Mouse (Mus musculus) left cerebral cortex, adult 9 months (tissue): Measurements from ENCODE around the gene Zbtb26.

Experiments used
- DNase-seq, 2 experiments: peaks; one replicate each; pipeline ENCODE4 v3.0.0; 2022; ENCODE audit warnings: low spot score in 2 of 2

Gene Zbtb26

GRCm38 (mm10) chr2:37442611-37443591 lies at the start of gene Zbtb26, which contains the start of the genes Zbtb6 and Rabgap1:
TSS of gene Zbtb26 (minus strand) at chr2:37443135.
TSS of gene Zbtb6 (minus strand) at chr2:37443171.
TSS of gene Rabgap1 (plus strand) at chr2:37443279.
- DNase-seq, result peak; percentile 87 to 96

GRCm38 (mm10) chr2:37488956-37489355 lies 46.0 kb upstream of the Zbtb26 start:
- DNase-seq, result no peak

- DNase-seq, result no peak
Measured at GRCm38 (mm10) chr2:37486408-37486807, 43.5 kb upstream of the Zbtb26 start.

- peak in 1 of 2 experiments; percentile 12 for DNase-seq
Measured at GRCm38 (mm10) chr2:37485370-37485769, 42.4 kb upstream of the Zbtb26 start.

- no peak for DNase-seq
Measured at GRCm38 (mm10) chr2:37484165-37484564, 41.2 kb upstream of the Zbtb26 start.

- no peak for DNase-seq
Measured at GRCm38 (mm10) chr2:37480039-37480438, 37.1 kb upstream of the Zbtb26 start.

GRCm38 (mm10) chr2:37479559-37479958 lies 36.6 kb upstream of the Zbtb26 start:
- no peak for DNase-seq

GRCm38 (mm10) chr2:37466266-37466665 lies 23.3 kb upstream of the Zbtb26 start:
- DNase-seq, result no peak

- DNase-seq, result no peak
Measured at GRCm38 (mm10) chr2:37460707-37461106, 17.8 kb upstream of the Zbtb26 start.

GRCm38 (mm10) chr2:37452376-37452760 lies 9.4 kb upstream of the Zbtb26 start:
- no peak for DNase-seq

- peak; percentile 75 to 91 for DNase-seq
Measured at GRCm38 (mm10) chr2:37451667-37452375, 8.9 kb upstream of the Zbtb26 start.

GRCm38 (mm10) chr2:37431609-37432008 lies 11.3 kb downstream of the Zbtb26 start:
- DNase-seq, result no peak

- peak; percentile 71 to 86 for DNase-seq
Measured at GRCm38 (mm10) chr2:37430593-37431464, 12.1 kb downstream of the Zbtb26 start.

- no peak for DNase-seq
Measured at GRCm38 (mm10) chr2:37423671-37424070, 19.3 kb downstream of the Zbtb26 start.

- DNase-seq, result peak; percentile 96 to 97
Measured at GRCm38 (mm10) chr2:37422306-37423304, 20.3 kb downstream of the Zbtb26 start, which contains the start of gene Rc3h2. TSS of gene Rc3h2 (minus strand) at chr2:37422903.

- DNase-seq, result no peak
Measured at GRCm38 (mm10) chr2:37421903-37422302, 21.0 kb downstream of the Zbtb26 start.

- DNase-seq, result no peak
Measured at GRCm38 (mm10) chr2:37395539-37395938, 47.4 kb downstream of the Zbtb26 start.

- peak in 1 of 2 experiments; percentile 23 for DNase-seq
Measured at GRCm38 (mm10) chr2:37382921-37383320, 60.0 kb downstream of the Zbtb26 start.
